Mouse (Mus musculus): ENCODE data around the gene Ces3b. TPM values are rescaled to one million over a fixed set of nuclear protein-coding genes. Genes with fewer than 3 reads are reported as not detected.
A peak's percentile ranks its signal among the peaks of the same experiment; 100 is the strongest.
"Not testable (repeated sequence)": the region's sequence is repeated elsewhere in the genome, so short reads cannot be mapped to it uniquely, and the experiment has no call there.

Ces3b gene
- not detected for total RNA-seq (2022)

GRCm38 (mm10) chr8:105083449-105084050, at the start of gene Ces3b:
TSS of gene Ces3b (plus strand) at chr8:105083753.
- DNase-seq (ENCODE audit: low spot score in 2 of 2), result no peak

- DNase-seq (ENCODE audit: low spot score in 2 of 2), result no peak
These were observed 40.0 kb upstream of the Ces3b start for GRCm38 (mm10) chr8:105043510-105043909.

GRCm38 (mm10) chr8:105045824-105046401, 37.6 kb upstream of the Ces3b start:
- no peak for DNase-seq (ENCODE audit: low spot score in 2 of 2)

GRCm38 (mm10) chr8:105048371-105048854, 35.1 kb upstream of the Ces3b start, which contains the start of gene Ces3a:
TSS of gene Ces3a (plus strand) at chr8:105048601.
- DNase-seq (ENCODE audit: low spot score in 2 of 2), result no peak

GRCm38 (mm10) chr8:105056211-105056610, 27.3 kb upstream of the Ces3b start:
- DNase-seq (ENCODE audit: low spot score in 2 of 2), result no peak

- no peak for DNase-seq (ENCODE audit: low spot score in 2 of 2)
These were observed 23.5 kb upstream of the Ces3b start for GRCm38 (mm10) chr8:105060056-105060455.

- DNase-seq (ENCODE audit: low spot score in 2 of 2), result no peak
These were observed 16.8 kb upstream of the Ces3b start for GRCm38 (mm10) chr8:105066761-105067160.

- DNase-seq (ENCODE audit: low spot score in 2 of 2), result not testable (repeated sequence)
These were observed 15.6 kb upstream of the Ces3b start for GRCm38 (mm10) chr8:105067905-105068304.

GRCm38 (mm10) chr8:105068971-105069370, 14.6 kb upstream of the Ces3b start:
- DNase-seq (ENCODE audit: low spot score in 2 of 2), result no peak

GRCm38 (mm10) chr8:105076601-105077000, 7.0 kb upstream of the Ces3b start:
- DNase-seq (ENCODE audit: low spot score in 2 of 2), result no peak

GRCm38 (mm10) chr8:105077071-105077470, 6.5 kb upstream of the Ces3b start:
- DNase-seq (ENCODE audit: low spot score in 2 of 2), result no peak

GRCm38 (mm10) chr8:105078591-105078990, 5.0 kb upstream of the Ces3b start:
- DNase-seq (ENCODE audit: low spot score in 2 of 2), result no peak

GRCm38 (mm10) chr8:105080814-105081336, 2.7 kb upstream of the Ces3b start:
- no peak for DNase-seq (ENCODE audit: low spot score in 2 of 2)

- DNase-seq (ENCODE audit: low spot score in 2 of 2), result not testable (repeated sequence)
These were observed 4.6 kb downstream of the Ces3b start for GRCm38 (mm10) chr8:105088166-105088565.

GRCm38 (mm10) chr8:105088581-105088980, 5.0 kb downstream of the Ces3b start:
- no peak for DNase-seq (ENCODE audit: low spot score in 2 of 2)

GRCm38 (mm10) chr8:105093992-105094391, 10.4 kb downstream of the Ces3b start:
- no peak for DNase-seq (ENCODE audit: low spot score in 2 of 2)

- DNase-seq (ENCODE audit: low spot score in 2 of 2), result not testable (repeated sequence)
These were observed 18.7 kb downstream of the Ces3b start for GRCm38 (mm10) chr8:105102101-105102785.

- DNase-seq (ENCODE audit: low spot score in 2 of 2), result not testable (repeated sequence)
These were observed 20.1 kb downstream of the Ces3b start for GRCm38 (mm10) chr8:105103701-105104100.

- DNase-seq (ENCODE audit: low spot score in 2 of 2), result no peak
These were observed 20.7 kb downstream of the Ces3b start for GRCm38 (mm10) chr8:105104220-105104619.

- DNase-seq (ENCODE audit: low spot score in 2 of 2), result no peak
These were observed 46.3 kb downstream of the Ces3b start for GRCm38 (mm10) chr8:105129864-105130263.

GRCm38 (mm10) chr8:105131509-105131908, 48.0 kb downstream of the Ces3b start, which contains the start of gene Ces4a:
TSS of gene Ces4a (plus strand) at chr8:105131800.
- no peak for DNase-seq (ENCODE audit: low spot score in 2 of 2)

GRCm38 (mm10) chr8:105138423-105138822, 54.9 kb downstream of the Ces3b start:
- DNase-seq (ENCODE audit: low spot score in 2 of 2), result peak in 1 of 2 experiments; percentile 60
